Mouse (Mus musculus) limb, embryonic 12.5 days (tissue): ENCODE results near the gene Col9a1. TPM values are rescaled to one million over a fixed set of nuclear protein-coding genes. Genes with fewer than 3 reads are reported as not detected.

ENCODE experiments used
- ATAC-seq: fragments of 200-750 bp; cut with Nextera tagmentation; 2 replicates; pipeline ENCODE4 v1.8.0; 2017; ENCODE audit warnings: low read depth, moderate TSS enrichment; ENCODE audit not compliant: insufficient number of reproducible peaks, insufficient read depth, low FRiP score, low TSS enrichment
- H3K27ac ChIP-seq: fragments of 300-500 bp; sonication (generic); 2 replicates; pipeline ENCODE4 v1.5.1; 2016; ENCODE audit warnings: mild to moderate bottlenecking, moderate library complexity
- H3K27me3 ChIP-seq: fragments of 300-500 bp; sonication (generic); 2 replicates; pipeline ENCODE4 v1.6.1; 2016; ENCODE audit warnings: mild to moderate bottlenecking, moderate library complexity
- H3K36me3 ChIP-seq: fragments of 300-500 bp; sonication (generic); 2 replicates; pipeline ENCODE4 v1.6.1; 2016; ENCODE audit warnings: mild to moderate bottlenecking, moderate library complexity
- H3K4me1 ChIP-seq: fragments of 300-500 bp; sonication (generic); replicated peaks from 2 replicates; pipeline ENCODE4 v1.6.1; 2016
- H3K4me2 ChIP-seq: fragments of 300-500 bp; sonication (generic); 2 replicates; pipeline ENCODE4 v1.6.1; 2016; ENCODE audit warnings: mild to moderate bottlenecking, moderate library complexity
- H3K4me3 ChIP-seq: fragments of 300-500 bp; sonication (generic); replicated peaks from 2 replicates; pipeline ENCODE4 v1.5.1; 2016; ENCODE audit warnings: mild to moderate bottlenecking
- H3K9ac ChIP-seq: fragments of 300-500 bp; sonication (generic); replicated peaks from 2 replicates; pipeline ENCODE4 v1.6.1; 2016; ENCODE audit warnings: mild to moderate bottlenecking, moderate library complexity
- H3K9me3 ChIP-seq: fragments of 300-500 bp; sonication (generic); 2 replicates; pipeline ENCODE4 v1.6.1; 2016; ENCODE audit warnings: mild to moderate bottlenecking, moderate library complexity
- WGBS: fragments of 180-500 bp; shearing (Covaris S2); methylation state at CpG from one replicate; pipeline ENCODE4 v1.1.7; 2016; 5-methylcytosine and 5-hydroxymethylcytosine counted together
- polyA plus RNA-seq: library from polyadenylated mRNA; unstranded; fragments of >200 nt; fragmentation: Nextera tagmentation; extraction: Ambion mirVana; gene quantifications from 2 replicates; pipeline ENCODE4 v1.2.1, GENCODE M21; 2016

Col9a1 gene
- polyA plus RNA-seq, 1 experiment from 2014 or later: 192 TPM

DNA sequence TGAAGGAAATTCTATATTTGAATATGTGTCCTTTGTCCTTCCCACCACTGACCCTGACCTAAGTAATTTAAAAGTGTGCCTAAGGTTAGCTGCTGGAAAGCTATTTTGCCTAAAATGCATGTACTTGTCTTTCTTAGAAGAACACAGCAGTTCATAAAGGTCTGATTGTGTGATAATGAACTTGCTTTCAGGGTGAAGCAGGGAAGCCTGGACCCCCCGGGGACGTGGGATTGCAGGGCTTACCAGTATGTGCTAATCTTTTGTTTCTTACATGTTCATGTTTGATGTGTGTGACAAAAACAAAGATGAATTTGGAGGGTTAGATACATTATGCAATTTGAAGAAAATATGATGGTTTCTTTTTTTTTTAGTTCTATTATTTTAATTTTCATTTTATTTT, 44.8 kb downstream of the Col9a1 start:
- 90% methylated on average over 2 of the region's 2 CpGs for WGBS
- H3K27ac ChIP-seq: no peak overlapping the region
- H3K9me3 ChIP-seq: no peaks in the 10 kb centered on the region
- H3K4me1 ChIP-seq: peaks cover 25% of the 10 kb centered on the region
- H3K27me3 ChIP-seq: no peaks in the 10 kb centered on the region
- ATAC-seq: no peak
- no peak overlapping the region for H3K4me2 ChIP-seq
- H3K4me3 ChIP-seq: no peak overlapping the region
- H3K9ac ChIP-seq: no peak overlapping the region
- peaks cover 60% of the 10 kb centered on the region for H3K36me3 ChIP-seq

GRCm38 (mm10) chr1:24222981-24223612, 45.7 kb downstream of the Col9a1 start:
- Histone ChIP-seq H3K9ac (no peak overlapping the region), H3K4me3 (no peak overlapping the region), H3K9me3 (no peaks in the 10 kb centered on the region), H3K36me3 (peaks cover 62% of the 10 kb centered on the region), H3K4me1 (peaks cover 27% of the 10 kb centered on the region), H3K27ac (no peak overlapping the region), H3K27me3 (no peaks in the 10 kb centered on the region), H3K4me2 (no peak overlapping the region)
- no peak for ATAC-seq
- 87% methylated on average over 8 of the region's 8 CpGs for whole genome bisulfite sequencing

- H3K36me3 ChIP-seq: peaks cover 57% of the 10 kb centered on the region
- 69% methylated on average over 4 of the region's 4 CpGs for WGBS
- H3K9me3 ChIP-seq: no peaks in the 10 kb centered on the region
- peaks cover 30% of the 10 kb centered on the region for H3K4me1 ChIP-seq
- no peak overlapping the region for H3K9ac ChIP-seq
- no peak overlapping the region for H3K4me3 ChIP-seq
- H3K4me2 ChIP-seq: no peak overlapping the region
- no peaks in the 10 kb centered on the region for H3K27me3 ChIP-seq
- ATAC-seq: peak; percentile 83; the same call in 1 of the 2 replicates
- peak overlapping the region; percentile 75 for H3K27ac ChIP-seq
Measured at GRCm38 (mm10) chr1:24225825-24226526, 48.6 kb downstream of the Col9a1 start.

DNA sequence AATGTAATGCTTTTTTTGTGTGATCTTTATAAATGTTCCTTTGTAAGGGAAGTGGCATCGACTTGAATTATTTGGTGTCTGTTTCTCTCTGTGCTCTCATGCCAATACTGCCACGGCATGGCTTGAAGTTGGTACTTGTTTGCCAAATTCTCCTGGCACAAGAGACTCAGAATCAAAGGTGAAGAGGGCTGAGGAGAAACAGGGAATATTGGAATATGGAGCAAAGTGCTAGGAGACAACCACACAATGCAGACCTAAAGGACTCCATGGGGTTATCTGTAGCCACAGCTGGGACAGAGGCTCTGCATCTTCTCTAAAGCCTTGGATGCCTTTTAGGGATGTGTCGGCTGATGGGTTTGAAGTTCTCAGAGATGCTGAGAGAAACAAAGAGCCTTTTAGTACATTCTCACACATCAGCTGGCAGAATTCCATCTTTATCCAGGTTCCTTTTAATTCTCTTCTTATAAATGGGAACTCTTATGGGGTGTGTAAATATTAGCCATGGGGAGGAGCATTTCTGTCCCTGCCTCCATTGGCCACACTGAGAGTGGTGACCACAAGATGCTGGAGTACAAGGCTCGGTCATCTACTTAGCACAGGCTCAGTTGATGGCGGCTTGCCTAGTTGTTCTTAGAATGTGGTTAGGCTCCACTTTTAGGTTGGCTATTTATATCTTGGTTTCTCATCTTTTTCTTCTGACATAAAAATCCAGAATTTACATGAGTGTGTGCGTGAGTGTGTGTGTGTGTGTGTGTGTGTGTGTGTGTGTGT, 49.7 kb downstream of the Col9a1 start:
- H3K9me3 ChIP-seq: no peaks in the 10 kb centered on the region
- no peaks in the 10 kb centered on the region for H3K27me3 ChIP-seq
- H3K27ac ChIP-seq: 0 out of 2 replicates have a peak overlapping the region, but pooled peaks have one; percentile 35
- no peak overlapping the region for H3K9ac ChIP-seq
- no peak overlapping the region for H3K4me3 ChIP-seq
- no peak overlapping the region for H3K4me2 ChIP-seq
- WGBS: 80% methylated on average over 6 of the region's 6 CpGs
- ATAC-seq: no peak
- peaks cover 30% of the 10 kb centered on the region for H3K4me1 ChIP-seq
- H3K36me3 ChIP-seq: peaks cover 46% of the 10 kb centered on the region

- no peak overlapping the region for H3K9ac ChIP-seq
- H3K4me2 ChIP-seq: no peak overlapping the region
- peaks cover 33% of the 10 kb centered on the region for H3K4me1 ChIP-seq
- WGBS: 83% methylated on average over 1 of the region's 1 CpGs
- H3K4me3 ChIP-seq: no peak overlapping the region
- no peak for ATAC-seq
- 0 out of 2 replicates have a peak overlapping the region, but pooled peaks have one; percentile 45 for H3K27ac ChIP-seq
- no peaks in the 10 kb centered on the region for H3K9me3 ChIP-seq
- H3K27me3 ChIP-seq: no peaks in the 10 kb centered on the region
- H3K36me3 ChIP-seq: peaks cover 37% of the 10 kb centered on the region
Measured at GRCm38 (mm10) chr1:24229552-24229951, 52.1 kb downstream of the Col9a1 start.

- Histone ChIP-seq H3K4me1 (peaks cover 33% of the 10 kb centered on the region), H3K27ac (peak overlapping the region; percentile 67), H3K36me3 (peaks cover 31% of the 10 kb centered on the region), H3K27me3 (no peaks in the 10 kb centered on the region), H3K9me3 (no peaks in the 10 kb centered on the region), H3K4me3 (no peak overlapping the region), H3K4me2 (no peak overlapping the region), H3K9ac (no peak overlapping the region)
- ATAC-seq: peak; percentile 55; the same call in 1 of the 2 replicates
- 57% methylated on average over 8 of the region's 8 CpGs for WGBS
Measured at GRCm38 (mm10) chr1:24230428-24230827, 53.0 kb downstream of the Col9a1 start.

GRCm38 (mm10) chr1:24231504-24232270, 54.3 kb downstream of the Col9a1 start:
- Histone ChIP-seq H3K9me3 (no peaks in the 10 kb centered on the region), H3K4me3 (no peak overlapping the region), H3K4me1 (peaks cover 22% of the 10 kb centered on the region), H3K27ac (no peak overlapping the region), H3K9ac (no peak overlapping the region), H3K27me3 (no peaks in the 10 kb centered on the region), H3K36me3 (peaks cover 31% of the 10 kb centered on the region), H3K4me2 (no peak overlapping the region)
- ATAC-seq: no peak
- 74% methylated on average over 3 of the region's 3 CpGs for WGBS

GRCm38 (mm10) chr1:24236330-24236729, 58.9 kb downstream of the Col9a1 start:
- no peak overlapping the region for H3K9ac ChIP-seq
- ATAC-seq: no peak
- peaks cover 27% of the 10 kb centered on the region for H3K4me1 ChIP-seq
- H3K27me3 ChIP-seq: no peaks in the 10 kb centered on the region
- H3K4me3 ChIP-seq: no peak overlapping the region
- H3K9me3 ChIP-seq: no peaks in the 10 kb centered on the region
- no peak overlapping the region for H3K27ac ChIP-seq
- peaks cover 34% of the 10 kb centered on the region; the same call in 1 of the 2 replicates for H3K36me3 ChIP-seq
- 75% methylated on average over 1 of the region's 1 CpGs for WGBS
- H3K4me2 ChIP-seq: no peak overlapping the region

- no peaks in the 10 kb centered on the region for H3K9me3 ChIP-seq
- 16% methylated on average over 8 of the region's 8 CpGs for WGBS
- peak overlapping the region; percentile 29 for H3K4me2 ChIP-seq
- peaks cover 30% of the 10 kb centered on the region; the same call in 1 of the 2 replicates for H3K36me3 ChIP-seq
- peak overlapping the region; percentile 73 for H3K27ac ChIP-seq
- ATAC-seq: peak; percentile 35; the same call in 1 of the 2 replicates
- no peaks in the 10 kb centered on the region for H3K27me3 ChIP-seq
- peaks cover 28% of the 10 kb centered on the region for H3K4me1 ChIP-seq
- H3K9ac ChIP-seq: no peak overlapping the region
- no peak overlapping the region for H3K4me3 ChIP-seq
Measured at GRCm38 (mm10) chr1:24240039-24240691, 62.8 kb downstream of the Col9a1 start.

DNA sequence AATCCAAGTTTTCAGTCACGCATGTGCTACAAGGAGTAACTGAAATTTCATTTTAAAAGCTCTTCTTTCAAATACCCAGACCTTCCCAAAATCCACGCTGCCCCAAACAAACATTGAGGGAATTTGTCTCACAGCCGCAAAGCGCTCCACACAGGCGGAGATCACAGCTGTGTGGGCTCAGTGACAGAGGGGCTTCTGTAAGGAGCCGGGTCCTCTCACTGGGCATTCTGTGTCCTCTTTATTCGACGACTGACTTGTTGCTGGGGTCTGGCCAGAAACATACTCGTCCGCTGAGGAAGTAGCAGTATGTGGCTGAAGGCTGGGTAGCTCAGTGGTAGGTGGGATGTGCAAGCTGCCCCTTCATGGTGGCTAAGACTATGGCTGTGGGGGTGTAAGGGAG, 67.5 kb downstream of the Col9a1 start:
- no peak overlapping the region for H3K4me2 ChIP-seq
- H3K27me3 ChIP-seq: no peaks in the 10 kb centered on the region
- H3K9me3 ChIP-seq: no peaks in the 10 kb centered on the region
- no peak overlapping the region for H3K27ac ChIP-seq
- H3K4me3 ChIP-seq: no peak overlapping the region
- 73% methylated on average over 10 of the region's 10 CpGs for WGBS
- ATAC-seq: no peak
- peaks cover 17% of the 10 kb centered on the region for H3K4me1 ChIP-seq
- H3K36me3 ChIP-seq: peaks cover 4% of the 10 kb centered on the region; the same call in 1 of the 2 replicates
- no peak overlapping the region for H3K9ac ChIP-seq
